In genomic region chr11:116127986-116128385, GRCm38 (mm10) we compare ENCODE assay signal across 10 mouse cellular contexts. TPM values are rescaled to one million over a fixed set of nuclear protein-coding genes. Genes with fewer than 3 reads are reported as not detected.
A peak's percentile ranks its signal among the peaks of the same experiment; 100 is the strongest.
DNase-seq lines count a peak whose midpoint lies in the region; ATAC-seq and TF ChIP-seq lines count a peak whose summit lies in the region.
"Had no signal": no experiment of that assay in that cellular context is flagged by ENCODE, and none has a peak within 500 bp of the region (broad histone marks: within the 10 kb centered on the region; RNA-seq: fewer than 3 reads in every experiment).

No protein-coding gene starts in this region.

- peak; percentile 18 to 28 for DNase-seq in cerebellum, adult 2 months
- DNase-seq in kidney, postnatal 10 days = peak; percentile 30
- no peak for DNase-seq in kidney, adult 8-10 months
- DNase-seq in cerebellum, postnatal 10 days = peak; percentile 88 to 92
- DNase-seq in limb, embryonic 10.5 days (ENCODE audit: low spot score) = no peak
- DNase-seq in ovary, postnatal 10 days (ENCODE audit: low spot score) = no peak
- DNase-seq in frontal cortex, adult 2 months (ENCODE audit: extremely low spot score in 1 of 2, low spot score in 1 of 2) = no peak
- DNase-seq: adrenal gland, postnatal 36 days had no signal

- H3K4me1 ChIP-seq in cerebellum, adult 2 months (ENCODE audit: control insufficient read depth, insufficient read depth, low read length) = peaks cover 18% of the 10 kb centered on the region
- H3K4me1 ChIP-seq in limb, embryonic 10.5 days = peaks cover 48% of the 10 kb centered on the region

- H3K9me3 ChIP-seq in limb, embryonic 10.5 days (replicated peaks) = no peaks in the 10 kb centered on the region; the same call in 1 of the 2 replicates

- no peaks in the 10 kb centered on the region for H3K27me3 ChIP-seq in cerebellum, adult 2 months (ENCODE audit: control insufficient read depth, insufficient read depth, low read length)
- peaks cover 9% of the 10 kb centered on the region; the same call in 1 of the 2 replicates for H3K27me3 ChIP-seq in limb, embryonic 10.5 days (ENCODE audit: low read depth, poor library complexity, severe bottlenecking)

- ATAC-seq in cerebellum, adult (ENCODE audit: insufficient number of reproducible peaks, low FRiP score, low TSS enrichment) = no peak

- TF ChIP-seq CTCF in cerebellum, adult 2 months (IDR thresholded peaks at IDR 0.05; ENCODE audit: borderline replicate concordance, insufficient read depth, low read depth, low read length) = no peak

- peaks cover 38% of the 10 kb centered on the region for H3K36me3 ChIP-seq in limb, embryonic 10.5 days

- no peak for TF ChIP-seq POLR2A in cerebellum, adult 2 months (IDR thresholded peaks at IDR 0.05; ENCODE audit: borderline replicate concordance, insufficient read depth, low read length)

- H3K27ac ChIP-seq in cerebellum, adult 2 months (ENCODE audit: insufficient read depth, low read length) = no peak overlapping the region
- peak overlapping the region; percentile 75 for H3K27ac ChIP-seq in limb, embryonic 10.5 days
- H3K27ac ChIP-seq: liver, embryonic 14.5 days had no signal

- 19% methylated on average over 9 of the region's 9 CpGs for WGBS in cerebellum, adult 2 months
- WGBS in limb, embryonic 10.5 days = 78% methylated on average over 9 of the region's 9 CpGs

- H3K4me3 ChIP-seq in cerebellum, adult 2 months (replicated peaks; ENCODE audit: insufficient read depth, low read depth, low read length) = no peak overlapping the region
- H3K4me3 ChIP-seq in limb, embryonic 10.5 days = peak overlapping the region; percentile 31

RNA-seq across cellular contexts. Expression of gene Trim47, which starts 1.0 kb away (rescaled TPM):
- polyA plus RNA-seq in cerebellum, adult 2 months (2012; rRNA removed) = 4.1 TPM in 2 replicates
- 3.2 and 4.9 TPM in 2 replicates for polyA plus RNA-seq in limb, embryonic 10.5 days (2016; fragmentation: Nextera tagmentation; extraction: Ambion mirVana)
- polyA plus RNA-seq in frontal cortex, adult 2 months (2012; rRNA removed) = 6.2 and 7.4 TPM in 2 replicates

RNA-seq across cellular contexts. Expression of gene Trim65, which starts 2.9 kb away (rescaled TPM):
- 7.9 and 9.3 TPM in 2 replicates for polyA plus RNA-seq in cerebellum, adult 2 months (2012; rRNA removed)
- polyA plus RNA-seq in limb, embryonic 10.5 days (2016; fragmentation: Nextera tagmentation; extraction: Ambion mirVana) = 1.9 and 2.1 TPM in 2 replicates
- 6.2 and 6.3 TPM in 2 replicates for polyA plus RNA-seq in frontal cortex, adult 2 months (2012; rRNA removed)

RNA-seq across cellular contexts. Expression of gene Mrpl38, which starts 10.7 kb away (rescaled TPM):
- 61.9 and 66.2 TPM in 2 replicates for polyA plus RNA-seq in cerebellum, adult 2 months (2012; rRNA removed)
- 116 and 118 TPM in 2 replicates for polyA plus RNA-seq in limb, embryonic 10.5 days (2016; fragmentation: Nextera tagmentation; extraction: Ambion mirVana)
- polyA plus RNA-seq in frontal cortex, adult 2 months (2012; rRNA removed) = 36.1 and 44.3 TPM in 2 replicates

RNA-seq across cellular contexts. Expression of gene Fbf1, which starts 40.0 kb away (rescaled TPM):
- polyA plus RNA-seq in cerebellum, adult 2 months (2012; rRNA removed) = 81.1 and 83.0 TPM in 2 replicates
- 51.7 and 56.8 TPM in 2 replicates for polyA plus RNA-seq in limb, embryonic 10.5 days (2016; fragmentation: Nextera tagmentation; extraction: Ambion mirVana)
- polyA plus RNA-seq in frontal cortex, adult 2 months (2012; rRNA removed) = 105 and 124 TPM in 2 replicates

RNA-seq across cellular contexts. Expression of gene Wbp2, which starts 41.2 kb away (rescaled TPM):
- polyA plus RNA-seq in cerebellum, adult 2 months (2012; rRNA removed) = 509 and 539 TPM in 2 replicates
- polyA plus RNA-seq in limb, embryonic 10.5 days (2016; fragmentation: Nextera tagmentation; extraction: Ambion mirVana) = 54.8 and 56.9 TPM in 2 replicates
- 391 and 407 TPM in 2 replicates for polyA plus RNA-seq in frontal cortex, adult 2 months (2012; rRNA removed)

Comparison
In these comparisons a context has a peak if more than half of its experiments do, and no peak if none do; other contexts are left out.
1. DNase-seq: peak in cerebellum, adult 2 months (2 of 2), kidney, postnatal 10 days (single experiment) and cerebellum, postnatal 10 days (2 of 2); none in kidney, adult 8-10 months (0 of 2), limb, embryonic 10.5 days (single experiment), ovary, postnatal 10 days (single experiment) and frontal cortex, adult 2 months (0 of 2).